Mouse (Mus musculus): ENCODE results near the gene Stx7.

Gene Stx7

GRCm38 (mm10) chr10:24165526-24166055, 16.5 kb downstream of the Stx7 start:
- DNase-seq (ENCODE audit: low read depth in 2 of 2, low spot score in 2 of 2): no peak

- no peak for DNase-seq (ENCODE audit: low read depth in 2 of 2, low spot score in 2 of 2)
These were observed 19.0 kb downstream of the Stx7 start for GRCm38 (mm10) chr10:24167978-24168583.

- DNase-seq (ENCODE audit: low read depth in 2 of 2, low spot score in 2 of 2): no peak
These were observed 19.8 kb downstream of the Stx7 start for GRCm38 (mm10) chr10:24168854-24169253.

- DNase-seq (ENCODE audit: low read depth in 2 of 2, low spot score in 2 of 2): no peak
These were observed 22.9 kb downstream of the Stx7 start for GRCm38 (mm10) chr10:24171906-24172459.

- DNase-seq (ENCODE audit: low read depth in 2 of 2, low spot score in 2 of 2): peak; percentile 23 to 41
These were observed 24.3 kb downstream of the Stx7 start for GRCm38 (mm10) chr10:24173210-24174001.

GRCm38 (mm10) chr10:24190392-24190791, 41.3 kb downstream of the Stx7 start:
- no peak for DNase-seq (ENCODE audit: low read depth in 2 of 2, low spot score in 2 of 2)

- no peak for DNase-seq (ENCODE audit: low read depth in 2 of 2, low spot score in 2 of 2)
These were observed 42.9 kb downstream of the Stx7 start for GRCm38 (mm10) chr10:24191977-24192376.

GRCm38 (mm10) chr10:24199303-24199702, 50.2 kb downstream of the Stx7 start:
- DNase-seq (ENCODE audit: low read depth in 2 of 2, low spot score in 2 of 2): no peak

GRCm38 (mm10) chr10:24200099-24200498, 51.0 kb downstream of the Stx7 start:
- DNase-seq (ENCODE audit: low read depth in 2 of 2, low spot score in 2 of 2): no peak

- no peak for DNase-seq (ENCODE audit: low read depth in 2 of 2, low spot score in 2 of 2)
These were observed 61.0 kb downstream of the Stx7 start for GRCm38 (mm10) chr10:24210075-24210474.

- no peak for DNase-seq (ENCODE audit: low read depth in 2 of 2, low spot score in 2 of 2)
These were observed 64.2 kb downstream of the Stx7 start for GRCm38 (mm10) chr10:24213297-24213696.

- DNase-seq (ENCODE audit: low read depth in 2 of 2, low spot score in 2 of 2): no peak
These were observed 68.6 kb downstream of the Stx7 start for GRCm38 (mm10) chr10:24217558-24218268.

GRCm38 (mm10) chr10:24220931-24221330, 71.8 kb downstream of the Stx7 start:
- DNase-seq (ENCODE audit: low read depth in 2 of 2, low spot score in 2 of 2): no peak

- DNase-seq (ENCODE audit: low read depth in 2 of 2, low spot score in 2 of 2): no peak
These were observed 73.8 kb downstream of the Stx7 start for GRCm38 (mm10) chr10:24222911-24223310.

GRCm38 (mm10) chr10:24223449-24224143, 74.5 kb downstream of the Stx7 start, which contains the start of gene Moxd1:
Gene Moxd1 (plus strand): TSS chr10:24223517.
- DNase-seq (ENCODE audit: low read depth in 2 of 2, low spot score in 2 of 2): no peak

- no peak for DNase-seq (ENCODE audit: low read depth in 2 of 2, low spot score in 2 of 2)
These were observed 75.5 kb downstream of the Stx7 start for GRCm38 (mm10) chr10:24224591-24224990.

- DNase-seq (ENCODE audit: low read depth in 2 of 2, low spot score in 2 of 2): no peak
These were observed 79.4 kb downstream of the Stx7 start for GRCm38 (mm10) chr10:24228318-24229183.

- DNase-seq (ENCODE audit: low read depth in 2 of 2, low spot score in 2 of 2): no peak
These were observed 83.2 kb downstream of the Stx7 start for GRCm38 (mm10) chr10:24232281-24232680.

GRCm38 (mm10) chr10:24235426-24236283, 86.6 kb downstream of the Stx7 start:
- no peak for DNase-seq (ENCODE audit: low read depth in 2 of 2, low spot score in 2 of 2)

Data from CD8-positive naive resting alpha-beta T cell, adult 2 months (primary cell).